Mouse (Mus musculus) intestine, embryonic 14.5 days (tissue): ENCODE measurements at regions not wholly inside any gene's neighbourhood (a gene's known extent, or its start where the extent isn't known, plus 50 kb on each side); places are given as distances from the start of the nearest gene placed in this dataset.

Source experiments
- ATAC-seq: fragments of 200-750 bp; cut with Nextera tagmentation; replicated peaks from 2 replicates; pipeline ENCODE4 v1.8.0; 2017; ENCODE audit warnings: low read depth, moderate number of reproducible peaks, moderate TSS enrichment, moderate library complexity; ENCODE audit not compliant: low FRiP score, low TSS enrichment
- DNase-seq: peaks from one replicate; pipeline ENCODE4 v3.0.0-alpha.2; 2018; ENCODE audit warnings: low spot score
- H3K27ac ChIP-seq: fragments of 300-500 bp; sonication (generic); 2 replicates; pipeline ENCODE4 v1.5.1; 2014; ENCODE audit warnings: low read depth, mild to moderate bottlenecking, control low read depth
- H3K27me3 ChIP-seq: fragments of 300-500 bp; sonication (generic); replicated peaks from 2 replicates; pipeline ENCODE4 v1.6.1; 2014; ENCODE audit warnings: low read length, control low read depth; ENCODE audit not compliant: control insufficient read depth, insufficient read depth
- H3K36me3 ChIP-seq: fragments of 300-500 bp; sonication (generic); 2 replicates; pipeline ENCODE4 v1.6.1; 2014; ENCODE audit warnings: low read length, control low read depth; ENCODE audit not compliant: control insufficient read depth, insufficient read depth
- H3K4me1 ChIP-seq: fragments of 300-500 bp; sonication (generic); replicated peaks from 2 replicates; pipeline ENCODE4 v1.6.1; 2014; ENCODE audit warnings: low read length, control low read depth, mixed read lengths; ENCODE audit not compliant: control insufficient read depth, insufficient read depth
- H3K4me2 ChIP-seq: fragments of 300-500 bp; sonication (generic); 2 replicates; pipeline ENCODE4 v1.6.1; 2014; ENCODE audit warnings: low read length
- H3K4me3 ChIP-seq: fragments of 300-500 bp; sonication (generic); 2 replicates; pipeline ENCODE4 v1.5.1; 2014; ENCODE audit warnings: low read depth, low read length, control low read depth, mixed read lengths
- H3K9ac ChIP-seq: fragments of 300-500 bp; sonication (generic); 2 replicates; pipeline ENCODE4 v1.6.1; 2014; ENCODE audit warnings: mild to moderate bottlenecking, low read length
- H3K9me3 ChIP-seq: fragments of 300-500 bp; sonication (generic); 2 replicates; pipeline ENCODE4 v1.6.1; 2016; ENCODE audit warnings: low read length, control low read depth; ENCODE audit not compliant: control insufficient read depth
- WGBS: fragments of 180-500 bp; shearing (Covaris S2); extraction: QIAGEN DNeasy Blood & Tissue Kit; methylation state at CpG from one replicate; pipeline ENCODE4 v1.1.7; 2014; 5-methylcytosine and 5-hydroxymethylcytosine counted together

DNA sequence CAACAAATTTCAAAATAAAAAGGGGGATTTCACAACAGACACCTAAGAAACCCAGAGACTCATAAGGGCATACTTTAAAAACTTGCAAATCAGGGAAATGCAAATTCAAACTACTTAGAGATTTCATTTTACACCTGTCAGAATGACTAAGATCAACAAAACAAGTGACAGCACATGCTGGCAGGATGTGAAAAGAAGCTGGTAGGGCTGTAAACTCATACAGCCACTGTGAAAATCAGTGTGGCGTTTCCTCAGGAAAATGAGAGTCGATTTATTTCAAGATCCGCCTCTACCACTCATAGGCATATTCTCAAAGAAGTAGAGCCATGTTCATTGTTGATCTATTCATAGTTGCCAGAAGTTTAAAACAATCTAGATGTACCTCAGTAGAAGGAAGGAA lies 133.6 kb upstream of the Veph1 start:
- DNase-seq (no peak), ATAC-seq (no peak)
- Histone ChIP-seq H3K9me3 (no peaks in the 10 kb centered on the region), H3K27me3 (no peaks in the 10 kb centered on the region), H3K4me2 (no peak overlapping the region), H3K4me1 (no peaks in the 10 kb centered on the region), H3K36me3 (no peaks in the 10 kb centered on the region), H3K27ac (no peak overlapping the region), H3K9ac (no peak overlapping the region), H3K4me3 (no peak overlapping the region)
- WGBS, result 85% methylated on average over 3 of the region's 3 CpGs

DNA sequence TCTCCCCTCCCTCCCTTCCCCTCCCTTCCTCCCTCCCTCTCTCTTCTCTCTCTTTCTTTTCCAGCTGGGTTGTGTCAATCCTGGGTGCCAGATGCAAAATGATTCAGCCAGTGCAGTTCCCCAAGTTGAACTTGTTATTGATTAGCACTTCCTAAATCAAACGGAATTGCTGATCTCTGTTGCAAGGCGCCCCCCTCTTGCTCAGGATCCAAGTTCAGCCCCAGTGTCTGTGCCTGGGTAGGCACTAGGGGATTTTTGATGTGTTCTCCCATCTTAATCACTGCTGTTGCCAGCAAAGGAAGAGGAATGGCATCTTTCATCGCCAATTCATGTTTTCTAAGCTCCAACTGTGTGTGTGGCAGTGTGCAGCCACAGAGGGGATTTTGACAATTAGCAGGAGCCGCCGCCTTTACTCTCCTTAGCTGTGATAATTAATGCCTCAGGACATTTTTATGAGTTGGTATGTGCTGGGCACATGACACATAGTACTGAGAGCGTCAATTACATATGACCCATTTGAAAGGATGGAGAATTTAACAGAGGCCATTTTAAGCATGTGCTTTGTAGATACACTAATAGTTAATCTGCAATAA lies 125.9 kb upstream of the Veph1 start:
- ATAC-seq (no peak), DNase-seq (no peak)
- no peak overlapping the region for H3K27ac ChIP-seq
- H3K27me3 ChIP-seq, result no peaks in the 10 kb centered on the region
- H3K4me1 ChIP-seq, result no peaks in the 10 kb centered on the region; the same call in 1 of the 2 replicates
- H3K9ac ChIP-seq, result no peak overlapping the region
- no peaks in the 10 kb centered on the region for H3K9me3 ChIP-seq
- no peaks in the 10 kb centered on the region for H3K36me3 ChIP-seq
- 50% methylated on average over 6 of the region's 6 CpGs for WGBS
- no peak overlapping the region for H3K4me3 ChIP-seq
- H3K4me2 ChIP-seq, result no peak overlapping the region

DNA sequence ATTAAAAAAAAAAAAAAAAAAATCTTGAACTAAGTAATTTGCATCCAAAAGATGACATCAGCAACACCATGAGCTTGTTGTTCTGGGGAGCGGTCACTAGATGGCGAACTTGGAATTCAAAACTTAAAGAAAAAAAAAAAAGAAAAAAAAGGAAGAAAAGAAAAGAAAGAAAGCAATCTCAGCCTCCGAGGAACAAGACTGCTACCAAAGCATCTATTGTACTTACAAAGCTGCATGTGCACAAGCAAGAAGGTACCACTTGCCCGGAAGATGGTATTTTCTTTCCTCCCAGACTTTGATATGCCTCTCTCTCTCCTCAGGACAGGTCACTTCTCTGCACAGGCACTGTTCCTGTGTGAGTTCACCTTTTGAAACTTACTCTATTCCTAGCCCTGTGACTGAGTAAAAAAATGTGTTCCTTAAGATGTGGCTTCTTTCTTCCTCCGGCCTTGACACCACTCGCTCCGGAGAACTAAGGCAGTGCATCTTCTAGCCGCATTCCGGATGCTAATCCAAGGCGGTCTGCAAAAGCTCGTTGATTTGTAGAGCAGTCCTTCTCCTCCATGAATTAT lies 114.2 kb upstream of the Veph1 start:
- no peaks in the 10 kb centered on the region for H3K36me3 ChIP-seq
- H3K9me3 ChIP-seq, result no peaks in the 10 kb centered on the region
- no peaks in the 10 kb centered on the region for H3K27me3 ChIP-seq
- H3K4me1 ChIP-seq, result 0 out of 2 replicates have a peak, but pooled peaks cover 2% of the 10 kb centered on the region
- no peak for ATAC-seq
- H3K9ac ChIP-seq, result no peak overlapping the region
- H3K27ac ChIP-seq, result no peak overlapping the region
- peak; percentile 58 for DNase-seq
- 31% methylated on average over 11 of the region's 11 CpGs for WGBS
- peak overlapping the region; percentile 25 for H3K4me3 ChIP-seq
- peak overlapping the region; percentile 52 for H3K4me2 ChIP-seq

DNA sequence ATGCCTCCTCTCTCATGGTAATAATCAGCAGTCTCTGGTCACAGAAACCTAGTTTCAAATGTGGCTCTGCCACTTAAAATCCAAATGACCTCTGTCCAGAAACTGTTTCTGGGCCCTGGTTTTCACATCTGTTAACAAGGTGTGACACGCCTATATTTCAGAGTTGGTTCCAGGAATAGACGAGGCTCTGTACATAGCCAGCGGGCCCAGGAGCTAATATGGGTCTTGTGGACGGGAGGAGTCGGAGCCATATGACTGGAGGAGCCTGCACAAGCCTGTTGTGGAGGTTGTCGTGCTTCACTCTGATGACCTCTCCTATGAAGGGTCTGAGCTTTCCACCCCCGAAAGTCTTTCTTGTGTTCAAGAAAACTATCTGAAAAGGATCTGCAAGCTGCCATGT lies 112.2 kb upstream of the Veph1 start:
- Histone ChIP-seq H3K9ac (no peak overlapping the region), H3K27ac (no peak overlapping the region), H3K9me3 (no peaks in the 10 kb centered on the region), H3K4me2 (no peak overlapping the region), H3K4me3 (no peak overlapping the region), H3K27me3 (no peaks in the 10 kb centered on the region), H3K4me1 (0 out of 2 replicates have a peak, but pooled peaks cover 2% of the 10 kb centered on the region), H3K36me3 (no peaks in the 10 kb centered on the region)
- DNase-seq (no peak), ATAC-seq (no peak)
- 78% methylated on average over 7 of the region's 7 CpGs for WGBS

DNA sequence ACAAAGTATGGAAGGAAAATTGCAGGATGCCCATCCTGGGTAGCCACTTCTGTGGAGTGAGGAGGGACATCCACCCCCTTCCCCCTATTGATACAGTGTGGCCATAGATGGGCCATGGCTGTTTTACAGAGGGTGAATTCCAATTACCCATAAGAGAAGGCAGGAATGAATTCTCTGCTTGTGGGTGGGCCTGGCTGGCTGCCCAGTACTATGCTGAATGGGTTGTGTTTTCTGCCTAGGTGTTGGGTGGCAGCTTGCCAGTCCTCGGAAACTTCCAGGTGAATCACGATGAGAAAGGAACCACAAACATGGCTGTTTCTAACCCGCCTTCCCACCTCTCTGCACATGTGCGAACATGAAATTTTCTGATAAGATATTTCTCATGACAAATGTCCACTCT lies 109.0 kb upstream of the Veph1 start:
- no peaks in the 10 kb centered on the region for H3K9me3 ChIP-seq
- no peaks in the 10 kb centered on the region for H3K27me3 ChIP-seq
- WGBS, result 74% methylated on average over 4 of the region's 4 CpGs
- no peak overlapping the region for H3K27ac ChIP-seq
- no peak overlapping the region for H3K9ac ChIP-seq
- no peak for DNase-seq
- H3K36me3 ChIP-seq, result no peaks in the 10 kb centered on the region
- no peak for ATAC-seq
- H3K4me1 ChIP-seq, result no peaks in the 10 kb centered on the region
- H3K4me3 ChIP-seq, result no peak overlapping the region
- no peak overlapping the region for H3K4me2 ChIP-seq

DNA sequence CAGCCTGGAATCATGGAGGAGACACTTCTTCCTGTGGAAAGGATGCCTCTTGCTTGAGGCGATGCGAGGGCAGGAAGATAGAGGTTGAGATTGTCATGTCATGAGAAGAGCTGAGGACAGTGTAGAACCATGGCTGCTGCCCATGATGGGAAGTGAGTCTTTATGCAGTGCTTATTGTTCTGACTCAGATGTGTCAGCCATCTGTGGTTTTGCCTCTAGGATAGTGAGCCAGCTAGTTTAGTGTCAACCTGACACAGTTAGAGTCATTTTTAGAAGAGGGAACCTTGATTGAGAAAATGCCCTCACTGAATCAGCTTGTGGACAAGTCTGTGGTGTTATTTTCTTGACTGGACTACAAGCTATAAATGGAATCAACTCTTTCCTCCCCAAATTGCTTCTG lies 107.1 kb upstream of the Veph1 start:
- no peak overlapping the region for H3K4me2 ChIP-seq
- no peaks in the 10 kb centered on the region for H3K4me1 ChIP-seq
- no peak for ATAC-seq
- H3K36me3 ChIP-seq, result no peaks in the 10 kb centered on the region
- no peak overlapping the region for H3K27ac ChIP-seq
- no peak overlapping the region for H3K9ac ChIP-seq
- no peak for DNase-seq
- no peaks in the 10 kb centered on the region for H3K9me3 ChIP-seq
- 89% methylated on average over 2 of the region's 2 CpGs for WGBS
- H3K27me3 ChIP-seq, result no peaks in the 10 kb centered on the region
- no peak overlapping the region for H3K4me3 ChIP-seq

DNA sequence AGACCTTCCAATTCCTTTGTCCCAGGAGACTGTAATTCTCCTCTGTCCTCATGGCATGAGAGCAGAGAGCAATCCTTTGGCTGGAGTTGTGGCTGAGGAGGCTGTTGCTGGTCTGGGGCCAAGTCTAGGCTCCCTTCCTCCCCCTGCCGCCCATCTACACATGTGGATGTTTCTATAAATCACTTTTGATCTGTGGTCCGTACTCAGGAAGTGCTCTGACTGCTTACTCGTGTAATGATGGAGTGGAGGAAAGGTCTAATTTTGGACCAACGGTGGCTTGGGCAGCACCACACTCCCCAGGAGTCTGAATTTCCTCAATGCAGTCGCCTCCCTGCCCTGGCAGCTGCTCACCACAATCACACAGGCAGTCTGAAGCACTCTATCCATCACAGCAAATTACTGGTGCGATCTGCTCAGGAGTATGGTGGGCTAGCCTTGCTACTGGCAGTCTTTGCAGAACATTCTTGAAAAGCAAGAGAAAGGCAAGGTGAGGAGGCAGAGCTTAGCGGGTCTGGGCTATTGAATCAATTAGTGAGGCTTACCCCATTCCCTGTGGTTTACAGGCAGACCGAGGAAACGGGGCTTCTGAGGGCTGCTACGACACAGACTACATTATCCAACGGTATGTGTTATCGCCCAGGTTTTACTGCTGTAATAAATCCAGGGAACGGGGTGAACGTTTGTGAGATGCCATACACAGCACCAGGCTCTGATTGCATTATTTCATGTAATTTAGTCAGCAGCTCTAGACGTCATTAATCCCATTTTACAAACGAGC lies 104.3 kb upstream of the Veph1 start:
- Histone ChIP-seq H3K9ac (no peak overlapping the region), H3K4me3 (no peak overlapping the region), H3K4me1 (no peaks in the 10 kb centered on the region), H3K27ac (no peak overlapping the region), H3K9me3 (no peaks in the 10 kb centered on the region), H3K4me2 (no peak overlapping the region), H3K27me3 (no peaks in the 10 kb centered on the region), H3K36me3 (no peaks in the 10 kb centered on the region)
- 29% methylated on average over 16 of the region's 16 CpGs for WGBS
- DNase-seq, result no peak
- no peak for ATAC-seq

DNA sequence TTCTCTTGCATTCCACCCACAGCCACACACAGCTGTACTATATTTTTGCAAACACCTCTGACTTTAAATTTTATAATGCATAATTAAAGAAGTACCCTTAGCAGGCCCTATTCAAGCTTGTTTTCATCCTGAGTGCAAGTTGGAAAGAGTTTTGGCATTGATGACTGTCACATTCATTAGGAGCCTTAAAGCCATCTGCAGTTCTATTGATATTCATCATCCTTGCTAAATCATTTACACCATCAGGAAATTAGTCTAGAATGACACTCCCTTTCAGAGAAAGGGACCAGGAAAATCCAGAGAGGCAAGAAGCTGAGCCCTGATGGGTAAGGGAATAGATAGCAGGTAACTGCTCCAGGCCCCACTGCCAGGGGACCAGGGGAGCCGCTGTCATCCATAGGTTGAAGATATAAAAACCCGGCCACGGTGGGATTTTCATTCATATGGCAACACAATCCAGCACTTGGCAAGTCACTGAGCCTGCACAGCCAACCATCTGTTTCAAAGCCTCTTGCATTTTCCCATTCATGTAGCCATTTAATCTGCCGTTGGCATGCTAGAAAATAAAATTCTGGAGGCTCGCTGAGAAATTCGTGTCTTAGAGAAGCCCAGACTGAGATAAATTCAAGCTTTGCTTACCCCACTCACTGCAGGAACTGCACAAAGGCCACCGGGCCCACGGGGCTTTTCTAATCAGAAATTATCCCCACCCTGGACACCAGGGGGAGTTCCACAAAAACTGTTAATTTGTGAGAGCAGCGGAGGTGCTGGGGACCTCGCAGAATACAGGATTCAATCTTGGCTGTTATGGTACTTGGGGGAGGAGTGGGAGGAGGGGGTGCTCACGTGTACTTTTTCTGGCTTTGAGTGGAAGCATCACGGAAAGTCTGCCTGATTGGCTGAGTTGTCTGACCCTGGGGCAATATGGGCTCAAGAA lies 101.8 kb upstream of the Veph1 start:
- H3K4me2 ChIP-seq, result no peak overlapping the region
- H3K4me1 ChIP-seq, result no peaks in the 10 kb centered on the region
- H3K4me3 ChIP-seq, result no peak overlapping the region
- H3K36me3 ChIP-seq, result no peaks in the 10 kb centered on the region
- WGBS, result 64% methylated on average over 12 of the region's 12 CpGs
- H3K27ac ChIP-seq, result no peak overlapping the region
- no peak overlapping the region for H3K9ac ChIP-seq
- H3K27me3 ChIP-seq, result no peaks in the 10 kb centered on the region
- ATAC-seq (no peak), DNase-seq (no peak)
- H3K9me3 ChIP-seq, result no peaks in the 10 kb centered on the region
